Mouse (Mus musculus): ENCODE data around the gene Dnmbp. TPM values are rescaled to one million over a fixed set of nuclear protein-coding genes. Genes with fewer than 3 reads are reported as not detected.

The Dnmbp gene
- polyA plus RNA-seq, 1 experiment from 2014 or later = 8.4 TPM

GRCm38 (mm10) chr19:43905985-43906384 lies 34.0 kb downstream of the Dnmbp start:
- Histone ChIP-seq H3K4me3 (ENCODE audit: low read depth, low read length) (no peak overlapping the region), H3K9ac (replicated peaks; ENCODE audit: low read depth, low read length) (no peak overlapping the region), H3K4me2 (ENCODE audit: low read depth, low read length) (no peak overlapping the region), H3K27me3 (ENCODE audit: control insufficient read depth, insufficient read depth, low read length) (no peaks in the 10 kb centered on the region), H3K9me3 (ENCODE audit: control insufficient read depth, low read length) (no peaks in the 10 kb centered on the region), H3K4me1 (ENCODE audit: control insufficient read depth, insufficient read depth, low read length) (no peaks in the 10 kb centered on the region), H3K36me3 (ENCODE audit: control insufficient read depth, insufficient read depth, low read length) (peaks cover 4% of the 10 kb centered on the region; the same call in 1 of the 2 replicates), H3K27ac (ENCODE audit: low read depth, low read length) (no peak overlapping the region)
- no peak for ATAC-seq (ENCODE audit: low read depth)
- 40% methylated on average over 5 of the region's 5 CpGs for WGBS

GRCm38 (mm10) chr19:43905136-43905535 lies 34.9 kb downstream of the Dnmbp start:
- H3K36me3 ChIP-seq (ENCODE audit: control insufficient read depth, insufficient read depth, low read length) = peaks cover 7% of the 10 kb centered on the region
- 17% methylated on average over 8 of the region's 8 CpGs for WGBS
- no peaks in the 10 kb centered on the region for H3K9me3 ChIP-seq (ENCODE audit: control insufficient read depth, low read length)
- ATAC-seq (ENCODE audit: low read depth) = no peak
- H3K9ac ChIP-seq (replicated peaks; ENCODE audit: low read depth, low read length) = no peak overlapping the region
- no peaks in the 10 kb centered on the region for H3K27me3 ChIP-seq (ENCODE audit: control insufficient read depth, insufficient read depth, low read length)
- H3K27ac ChIP-seq (ENCODE audit: low read depth, low read length) = no peak overlapping the region
- H3K4me1 ChIP-seq (ENCODE audit: control insufficient read depth, insufficient read depth, low read length) = no peaks in the 10 kb centered on the region
- H3K4me3 ChIP-seq (ENCODE audit: low read depth, low read length) = no peak overlapping the region
- H3K4me2 ChIP-seq (ENCODE audit: low read depth, low read length) = no peak overlapping the region

- no peak overlapping the region for H3K4me2 ChIP-seq (ENCODE audit: low read depth, low read length)
These were observed 35.7 kb downstream of the Dnmbp start for GRCm38 (mm10) chr19:43904327-43904726.

GRCm38 (mm10) chr19:43902887-43903286 lies 37.1 kb downstream of the Dnmbp start:
- H3K9me3 ChIP-seq (ENCODE audit: control insufficient read depth, low read length) = no peaks in the 10 kb centered on the region
- H3K4me1 ChIP-seq (ENCODE audit: control insufficient read depth, insufficient read depth, low read length) = no peaks in the 10 kb centered on the region
- WGBS = 55% methylated on average over 12 of the region's 12 CpGs
- H3K36me3 ChIP-seq (ENCODE audit: control insufficient read depth, insufficient read depth, low read length) = peaks cover 7% of the 10 kb centered on the region
- no peak overlapping the region for H3K27ac ChIP-seq (ENCODE audit: low read depth, low read length)
- no peak overlapping the region for H3K4me3 ChIP-seq (ENCODE audit: low read depth, low read length)
- no peak for ATAC-seq (ENCODE audit: low read depth)
- H3K9ac ChIP-seq (replicated peaks; ENCODE audit: low read depth, low read length) = no peak overlapping the region
- H3K27me3 ChIP-seq (ENCODE audit: control insufficient read depth, insufficient read depth, low read length) = no peaks in the 10 kb centered on the region
- no peak overlapping the region for H3K4me2 ChIP-seq (ENCODE audit: low read depth, low read length)

More at GRCm38 (mm10) chr19:43904327-43904726, 35.7 kb downstream of the Dnmbp start:
- Histone ChIP-seq H3K9ac (replicated peaks; ENCODE audit: low read depth, low read length) (no peak overlapping the region), H3K36me3 (ENCODE audit: control insufficient read depth, insufficient read depth, low read length) (peaks cover 7% of the 10 kb centered on the region), H3K27me3 (ENCODE audit: control insufficient read depth, insufficient read depth, low read length) (no peaks in the 10 kb centered on the region), H3K27ac (ENCODE audit: low read depth, low read length) (no peak overlapping the region), H3K4me3 (ENCODE audit: low read depth, low read length) (no peak overlapping the region), H3K4me1 (ENCODE audit: control insufficient read depth, insufficient read depth, low read length) (no peaks in the 10 kb centered on the region), H3K9me3 (ENCODE audit: control insufficient read depth, low read length) (no peaks in the 10 kb centered on the region)
- no peak for ATAC-seq (ENCODE audit: low read depth)
- 87% methylated on average over 11 of the region's 11 CpGs for WGBS

- no peak overlapping the region for H3K9ac ChIP-seq (replicated peaks; ENCODE audit: low read depth, low read length)
- no peak overlapping the region for H3K27ac ChIP-seq (ENCODE audit: low read depth, low read length)
- no peaks in the 10 kb centered on the region for H3K9me3 ChIP-seq (ENCODE audit: control insufficient read depth, low read length)
- no peak for ATAC-seq (ENCODE audit: low read depth)
- H3K4me3 ChIP-seq (ENCODE audit: low read depth, low read length) = no peak overlapping the region
- H3K36me3 ChIP-seq (ENCODE audit: control insufficient read depth, insufficient read depth, low read length) = peaks cover 7% of the 10 kb centered on the region
- no peaks in the 10 kb centered on the region for H3K27me3 ChIP-seq (ENCODE audit: control insufficient read depth, insufficient read depth, low read length)
- no peak overlapping the region for H3K4me2 ChIP-seq (ENCODE audit: low read depth, low read length)
- 84% methylated on average over 9 of the region's 9 CpGs for WGBS
- H3K4me1 ChIP-seq (ENCODE audit: control insufficient read depth, insufficient read depth, low read length) = no peaks in the 10 kb centered on the region
These were observed 39.3 kb downstream of the Dnmbp start for GRCm38 (mm10) chr19:43900690-43901089.

- Histone ChIP-seq H3K4me1 (ENCODE audit: control insufficient read depth, insufficient read depth, low read length) (no peaks in the 10 kb centered on the region), H3K9ac (replicated peaks; ENCODE audit: low read depth, low read length) (no peak overlapping the region)
These were observed 41.4 kb downstream of the Dnmbp start for GRCm38 (mm10) chr19:43898547-43898946.

GRCm38 (mm10) chr19:43896441-43896840 lies 43.5 kb downstream of the Dnmbp start:
- no peak overlapping the region for H3K4me3 ChIP-seq (ENCODE audit: low read depth, low read length)
- no peak for ATAC-seq (ENCODE audit: low read depth)
- WGBS = 94% methylated on average over 14 of the region's 14 CpGs
- no peak overlapping the region for H3K4me2 ChIP-seq (ENCODE audit: low read depth, low read length)
- no peak overlapping the region for H3K27ac ChIP-seq (ENCODE audit: low read depth, low read length)
- H3K4me1 ChIP-seq (ENCODE audit: control insufficient read depth, insufficient read depth, low read length) = no peaks in the 10 kb centered on the region
- H3K27me3 ChIP-seq (ENCODE audit: control insufficient read depth, insufficient read depth, low read length) = no peaks in the 10 kb centered on the region
- H3K9me3 ChIP-seq (ENCODE audit: control insufficient read depth, low read length) = no peaks in the 10 kb centered on the region
- peaks cover 3% of the 10 kb centered on the region; the same call in 1 of the 2 replicates for H3K36me3 ChIP-seq (ENCODE audit: control insufficient read depth, insufficient read depth, low read length)
- H3K9ac ChIP-seq (replicated peaks; ENCODE audit: low read depth, low read length) = no peak overlapping the region

More at GRCm38 (mm10) chr19:43898547-43898946, 41.4 kb downstream of the Dnmbp start:
- Histone ChIP-seq H3K36me3 (ENCODE audit: control insufficient read depth, insufficient read depth, low read length) (peaks cover 7% of the 10 kb centered on the region), H3K27ac (ENCODE audit: low read depth, low read length) (no peak overlapping the region), H3K4me2 (ENCODE audit: low read depth, low read length) (no peak overlapping the region), H3K9me3 (ENCODE audit: control insufficient read depth, low read length) (no peaks in the 10 kb centered on the region), H3K4me3 (ENCODE audit: low read depth, low read length) (no peak overlapping the region), H3K27me3 (ENCODE audit: control insufficient read depth, insufficient read depth, low read length) (no peaks in the 10 kb centered on the region)
- ATAC-seq (ENCODE audit: low read depth) = no peak
- WGBS = 53% methylated on average over 10 of the region's 10 CpGs

GRCm38 (mm10) chr19:43895951-43896350 lies 44.0 kb downstream of the Dnmbp start:
- H3K36me3 ChIP-seq (ENCODE audit: control insufficient read depth, insufficient read depth, low read length) = peaks cover 3% of the 10 kb centered on the region; the same call in 1 of the 2 replicates
- WGBS = 95% methylated on average over 5 of the region's 5 CpGs
- no peak for ATAC-seq (ENCODE audit: low read depth)
- no peak overlapping the region for H3K9ac ChIP-seq (replicated peaks; ENCODE audit: low read depth, low read length)
- H3K4me3 ChIP-seq (ENCODE audit: low read depth, low read length) = no peak overlapping the region
- H3K27me3 ChIP-seq (ENCODE audit: control insufficient read depth, insufficient read depth, low read length) = no peaks in the 10 kb centered on the region
- no peaks in the 10 kb centered on the region for H3K4me1 ChIP-seq (ENCODE audit: control insufficient read depth, insufficient read depth, low read length)
- H3K27ac ChIP-seq (ENCODE audit: low read depth, low read length) = no peak overlapping the region
- H3K9me3 ChIP-seq (ENCODE audit: control insufficient read depth, low read length) = no peaks in the 10 kb centered on the region
- no peak overlapping the region for H3K4me2 ChIP-seq (ENCODE audit: low read depth, low read length)

GRCm38 (mm10) chr19:43894821-43895220 lies 45.2 kb downstream of the Dnmbp start:
- Histone ChIP-seq H3K4me1 (ENCODE audit: control insufficient read depth, insufficient read depth, low read length) (no peaks in the 10 kb centered on the region), H3K9me3 (ENCODE audit: control insufficient read depth, low read length) (no peaks in the 10 kb centered on the region)

More at GRCm38 (mm10) chr19:43894821-43895220, 45.2 kb downstream of the Dnmbp start:
- no peak overlapping the region for H3K4me2 ChIP-seq (ENCODE audit: low read depth, low read length)
- H3K9ac ChIP-seq (replicated peaks; ENCODE audit: low read depth, low read length) = no peak overlapping the region
- no peak overlapping the region for H3K4me3 ChIP-seq (ENCODE audit: low read depth, low read length)
- no peaks in the 10 kb centered on the region for H3K27me3 ChIP-seq (ENCODE audit: control insufficient read depth, insufficient read depth, low read length)
- no peaks in the 10 kb centered on the region for H3K36me3 ChIP-seq (ENCODE audit: control insufficient read depth, insufficient read depth, low read length)
- no peak for ATAC-seq (ENCODE audit: low read depth)
- 65% methylated on average over 9 of the region's 9 CpGs for WGBS
- H3K27ac ChIP-seq (ENCODE audit: low read depth, low read length) = no peak overlapping the region

Measured in neural tube, embryonic 14.5 days (tissue).